Mouse (Mus musculus): ENCODE measurements around the gene Pigr.
A peak's percentile ranks its signal among the peaks of the same experiment; 100 is the strongest.

Pigr gene

GRCm38 (mm10) chr1:130826448-130826847, at the start of gene Pigr:
Pigr (plus strand) TSS chr1:130826684.
- no peak for DNase-seq (ENCODE audit: low spot score)

- no peak for DNase-seq (ENCODE audit: low spot score)
Measured at GRCm38 (mm10) chr1:130779867-130780266, 46.6 kb upstream of the Pigr start.

GRCm38 (mm10) chr1:130784054-130784453, 42.4 kb upstream of the Pigr start:
- DNase-seq (ENCODE audit: low spot score), result peak; percentile 32

- DNase-seq (ENCODE audit: low spot score), result no peak
Measured at GRCm38 (mm10) chr1:130787001-130787400, 39.5 kb upstream of the Pigr start.

- no peak for DNase-seq (ENCODE audit: low spot score)
Measured at GRCm38 (mm10) chr1:130789512-130790451, 36.7 kb upstream of the Pigr start.

GRCm38 (mm10) chr1:130795331-130795730, 31.2 kb upstream of the Pigr start:
- no peak for DNase-seq (ENCODE audit: low spot score)

- DNase-seq (ENCODE audit: low spot score), result peak; percentile 74
Measured at GRCm38 (mm10) chr1:130796967-130797684, 29.4 kb upstream of the Pigr start.

GRCm38 (mm10) chr1:130798037-130798436, 28.4 kb upstream of the Pigr start:
- DNase-seq (ENCODE audit: low spot score), result no peak

GRCm38 (mm10) chr1:130798551-130798950, 27.9 kb upstream of the Pigr start:
- no peak for DNase-seq (ENCODE audit: low spot score)

- no peak for DNase-seq (ENCODE audit: low spot score)
Measured at GRCm38 (mm10) chr1:130799399-130799798, 27.1 kb upstream of the Pigr start.

GRCm38 (mm10) chr1:130800602-130801001, 25.9 kb upstream of the Pigr start, which contains the start of gene Fcamr:
Fcamr (plus strand) TSS chr1:130800902.
- DNase-seq (ENCODE audit: low spot score), result no peak

GRCm38 (mm10) chr1:130801511-130801910, 25.0 kb upstream of the Pigr start:
- no peak for DNase-seq (ENCODE audit: low spot score)

- no peak for DNase-seq (ENCODE audit: low spot score)
Measured at GRCm38 (mm10) chr1:130802976-130803375, 23.5 kb upstream of the Pigr start.

- no peak for DNase-seq (ENCODE audit: low spot score)
Measured at GRCm38 (mm10) chr1:130804279-130804678, 22.2 kb upstream of the Pigr start.

- DNase-seq (ENCODE audit: low spot score), result no peak
Measured at GRCm38 (mm10) chr1:130810906-130811305, 15.6 kb upstream of the Pigr start.

- no peak for DNase-seq (ENCODE audit: low spot score)
Measured at GRCm38 (mm10) chr1:130811316-130811715, 15.2 kb upstream of the Pigr start.

- no peak for DNase-seq (ENCODE audit: low spot score)
Measured at GRCm38 (mm10) chr1:130819737-130820136, 6.7 kb upstream of the Pigr start.

- DNase-seq (ENCODE audit: low spot score), result no peak
Measured at GRCm38 (mm10) chr1:130820316-130821148, 6.0 kb upstream of the Pigr start.

- no peak for DNase-seq (ENCODE audit: low spot score)
Measured at GRCm38 (mm10) chr1:130821149-130821471, 5.4 kb upstream of the Pigr start.

- no peak for DNase-seq (ENCODE audit: low spot score)
Measured at GRCm38 (mm10) chr1:130821911-130822625, 4.4 kb upstream of the Pigr start.

- DNase-seq (ENCODE audit: low spot score), result no peak
Measured at GRCm38 (mm10) chr1:130828656-130829055, 2.2 kb downstream of the Pigr start.
